Mouse (Mus musculus) right cerebral cortex, adult 18-20 months (tissue): ENCODE results near the gene Nemf.
A peak's percentile ranks its signal among the peaks of the same experiment; 100 is the strongest.
"Not testable (repeated sequence)": the region's sequence is repeated elsewhere in the genome, so short reads cannot be mapped to it uniquely, and the experiment has no call there.

Experiments used
- DNase-seq: peaks from one replicate; pipeline ENCODE4 v3.0.0; 2022; ENCODE audit warnings: mixed read lengths

The Nemf gene

DNA sequence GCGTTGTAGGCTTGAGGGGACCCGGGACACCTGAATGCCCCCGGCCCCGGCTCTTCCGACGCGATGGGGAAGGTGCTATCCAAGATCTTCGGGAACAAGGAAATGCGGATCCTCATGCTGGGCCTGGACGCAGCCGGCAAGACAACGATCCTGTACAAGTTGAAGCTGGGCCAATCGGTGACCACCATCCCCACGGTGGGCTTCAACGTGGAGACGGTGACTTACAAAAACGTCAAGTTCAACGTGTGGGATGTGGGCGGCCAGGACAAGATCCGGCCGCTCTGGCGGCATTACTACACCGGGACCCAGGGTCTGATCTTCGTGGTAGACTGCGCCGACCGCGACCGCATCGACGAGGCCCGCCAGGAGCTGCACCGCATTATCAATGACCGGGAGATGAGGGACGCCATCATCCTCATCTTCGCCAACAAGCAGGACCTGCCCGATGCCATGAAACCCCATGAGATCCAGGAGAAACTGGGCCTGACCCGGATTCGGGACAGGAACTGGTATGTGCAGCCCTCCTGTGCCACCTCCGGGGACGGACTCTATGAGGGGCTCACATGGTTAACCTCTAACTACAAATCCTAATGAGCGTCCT lies 15.9 kb upstream of the Nemf start:
- no peak for DNase-seq

DNA sequence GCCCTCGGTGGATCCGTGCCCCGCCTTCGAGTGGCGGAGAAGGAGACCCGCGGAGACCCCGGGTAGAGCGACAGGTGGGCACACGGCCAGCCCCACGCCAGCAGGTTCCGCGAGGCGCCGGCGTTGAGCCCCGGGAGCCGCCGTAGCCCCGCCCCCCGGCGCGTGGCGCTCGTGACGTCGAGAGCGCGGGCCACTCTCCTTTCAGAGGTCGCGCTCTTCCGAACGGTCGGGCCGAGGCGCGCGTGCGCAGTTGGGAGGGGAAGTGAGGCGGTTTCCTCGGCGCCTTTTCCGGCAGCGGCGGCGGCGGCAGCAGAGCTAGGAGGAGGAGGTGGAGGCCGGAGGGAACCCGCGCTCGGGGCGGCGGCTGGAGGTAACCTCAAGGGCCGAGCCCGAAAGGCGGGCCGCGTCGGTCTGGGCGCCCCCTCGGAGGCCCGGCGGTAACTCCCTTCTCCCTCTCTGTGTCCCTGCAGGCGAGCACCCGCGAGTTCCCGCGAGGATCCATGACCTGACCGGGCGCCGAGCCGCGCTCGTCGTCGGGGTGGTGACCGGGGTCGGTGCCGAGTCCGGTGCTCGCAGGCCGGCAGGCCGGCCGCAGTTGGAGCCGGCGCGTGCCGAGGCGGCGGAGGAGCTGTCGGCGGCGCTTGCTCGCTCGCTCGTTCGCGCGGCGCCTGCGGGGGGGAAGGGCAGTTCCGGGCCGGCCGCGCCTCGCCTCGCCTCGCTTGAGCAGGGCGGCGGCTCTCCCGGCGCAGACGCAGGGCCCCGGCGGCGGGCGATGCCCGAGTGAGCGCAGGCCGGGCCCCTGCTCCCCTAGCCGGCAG lies 15.1 kb upstream of the Nemf start, which contains the start of the genes Arf6 and Gm9887:
TSS of gene Arf6 (plus strand) at position 297 of the 818 bp plus-strand sequence.
TSS of gene Gm9887 (minus strand) at position 605 of the 818 bp plus-strand sequence.
- DNase-seq, result peak; percentile 98

DNA sequence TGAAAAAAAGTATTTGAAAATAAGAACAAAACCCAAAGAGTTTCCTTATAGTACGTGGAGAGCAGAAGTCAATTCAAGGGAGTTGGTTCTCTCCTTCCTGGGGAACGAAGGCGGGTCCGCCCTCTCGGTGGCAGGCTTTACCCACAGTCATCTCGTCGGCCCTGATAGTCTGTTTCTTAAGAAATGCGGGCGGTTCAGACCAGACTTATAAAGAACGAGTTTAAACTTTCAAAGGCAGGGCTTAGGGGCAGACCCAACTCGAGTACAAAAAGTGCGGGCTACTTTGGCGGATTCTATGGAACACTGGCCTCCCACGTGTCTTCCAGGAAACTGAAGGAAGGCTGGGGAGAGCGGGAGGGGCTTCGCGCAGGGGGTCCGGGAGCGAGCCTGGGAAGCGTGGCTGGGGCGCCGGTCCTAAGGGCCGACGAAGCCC lies 14.5 kb upstream of the Nemf start:
- DNase-seq, result no peak

DNA sequence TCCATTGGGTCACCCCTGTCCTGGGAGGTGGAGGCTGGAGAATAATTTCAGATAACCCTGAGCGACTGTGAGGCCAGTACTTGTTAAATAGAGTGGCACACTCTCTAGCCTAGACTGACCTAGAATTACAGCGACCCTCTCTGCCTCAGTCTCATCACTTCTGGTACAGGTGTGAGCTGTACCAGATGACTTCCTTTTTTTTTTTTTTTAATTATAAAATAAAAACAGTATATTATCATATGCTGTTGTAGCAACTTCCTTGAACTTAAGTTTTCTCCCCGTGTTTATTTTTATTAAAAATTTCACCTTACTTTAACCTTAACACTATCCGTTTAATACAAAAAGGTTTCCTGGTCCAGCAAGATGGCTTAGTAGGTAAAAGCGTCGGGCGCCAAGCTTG lies 14.0 kb upstream of the Nemf start:
- no peak for DNase-seq

DNA sequence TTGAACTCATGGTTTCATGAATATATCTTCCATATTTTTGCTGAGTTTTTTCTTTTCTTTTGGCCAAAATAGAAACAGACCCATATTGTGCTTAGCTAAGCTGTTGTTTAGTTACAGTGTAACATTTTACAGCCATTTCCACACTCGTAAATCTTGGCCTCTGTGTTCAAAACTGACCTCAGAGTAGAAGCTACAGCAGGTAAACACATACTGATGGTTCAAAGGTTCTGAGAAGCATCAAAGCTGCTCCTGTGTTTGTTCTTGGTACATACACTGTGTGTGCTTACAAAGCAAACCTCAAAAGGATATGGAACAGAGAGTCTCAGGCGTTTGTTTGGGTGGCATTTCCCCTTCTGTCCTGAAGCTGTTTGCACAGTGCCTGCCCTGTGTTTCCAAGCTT lies 10.6 kb upstream of the Nemf start:
- DNase-seq, result no peak

DNA sequence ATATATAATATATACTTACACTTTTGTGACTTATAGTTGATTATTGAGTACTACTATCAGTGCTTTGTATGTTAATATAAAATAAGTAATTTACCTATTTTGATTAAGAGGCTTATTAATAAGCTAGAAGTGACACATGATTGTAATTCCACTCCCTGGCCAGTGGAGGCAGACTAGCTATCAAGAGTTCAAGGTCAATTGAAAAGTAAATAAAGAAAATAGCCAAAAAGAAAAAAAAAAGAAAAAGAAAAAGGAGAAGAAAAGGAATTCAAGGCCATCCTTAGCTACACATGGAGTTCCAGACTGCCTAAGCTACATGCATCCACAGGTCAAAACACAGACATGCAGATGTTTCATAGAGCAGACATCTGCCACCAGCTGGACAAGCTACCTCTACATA lies 9.5 kb upstream of the Nemf start:
- no peak for DNase-seq

DNA sequence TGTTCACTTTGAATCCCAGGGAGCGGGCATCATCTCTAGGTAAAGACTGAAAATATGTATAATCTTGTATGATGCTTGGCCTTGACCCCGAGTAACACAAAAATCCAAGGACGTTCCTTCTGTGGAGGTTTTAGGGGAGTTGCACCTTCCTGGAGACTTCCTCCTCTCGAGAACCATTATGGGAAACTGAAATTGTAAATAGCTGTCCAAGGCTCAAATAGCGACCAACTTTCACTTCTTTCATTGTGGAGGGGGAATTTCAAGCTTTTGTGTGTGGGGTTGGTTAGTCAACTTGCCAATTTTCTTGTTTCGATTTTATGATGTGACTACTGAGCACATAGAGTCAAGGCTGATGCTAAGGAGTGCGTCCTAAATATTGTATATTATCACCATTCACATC lies 8.8 kb upstream of the Nemf start:
- DNase-seq, result no peak

DNA sequence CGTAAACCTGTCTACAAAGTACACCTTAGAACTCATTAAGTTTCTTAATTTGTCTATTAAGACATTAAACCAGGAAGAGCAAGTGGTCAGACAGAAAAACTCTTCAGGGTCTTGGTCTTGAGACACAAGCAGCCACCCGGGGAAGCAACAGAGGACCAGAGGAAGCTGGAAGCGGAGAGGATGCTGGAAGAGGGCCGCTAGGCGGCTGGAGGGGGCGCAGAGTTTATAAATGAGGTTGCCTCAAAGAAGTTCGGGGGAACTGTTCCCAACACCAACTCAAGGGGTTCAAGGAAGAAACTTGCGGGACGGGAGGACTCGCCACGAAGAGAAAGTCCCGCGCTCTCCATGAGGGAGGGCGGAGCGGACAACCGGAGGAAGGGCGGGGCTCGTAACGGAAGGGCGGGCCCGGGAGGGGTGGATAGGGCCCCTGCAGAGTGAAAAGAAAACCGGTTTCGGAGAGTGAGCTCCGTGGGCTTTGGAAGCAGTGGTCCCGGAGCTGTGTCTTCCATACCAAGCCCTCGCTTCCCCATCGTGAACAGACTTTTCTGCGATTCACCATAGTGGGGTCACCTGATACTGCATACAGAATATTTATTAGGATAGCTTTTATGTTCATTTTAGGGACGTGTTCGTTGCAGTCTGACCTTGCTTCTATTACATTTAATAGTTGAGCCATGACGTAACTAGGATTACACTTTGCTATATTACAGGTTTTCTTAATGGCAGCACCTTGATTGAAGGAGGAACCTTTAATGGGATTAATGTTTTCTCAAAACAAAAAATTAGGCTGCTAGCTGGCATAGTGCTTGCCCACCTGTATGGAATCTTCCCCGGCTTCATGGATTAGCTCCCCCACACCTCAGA lies 7.2 kb upstream of the Nemf start:
- DNase-seq, result peak; percentile 60

DNA sequence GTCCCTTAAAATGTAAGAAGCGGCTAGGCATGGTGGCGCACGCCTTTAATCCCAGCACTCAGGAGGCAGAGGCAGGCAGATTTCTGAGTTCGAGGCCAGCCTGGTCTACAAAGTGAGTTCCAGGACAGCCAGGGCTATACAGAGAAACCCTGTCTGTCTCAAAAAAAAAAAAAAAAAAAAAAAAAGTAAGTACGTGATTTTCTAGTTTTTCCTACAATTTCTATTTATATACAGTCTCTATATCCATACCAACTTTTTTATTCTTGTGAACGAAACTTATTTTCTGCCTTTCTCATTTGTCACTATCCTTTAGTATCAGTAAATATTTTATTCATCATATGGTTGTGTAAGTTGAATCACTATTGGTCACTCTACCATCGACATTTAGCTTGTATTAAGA lies 6.1 kb upstream of the Nemf start:
- not testable (repeated sequence) for DNase-seq

DNA sequence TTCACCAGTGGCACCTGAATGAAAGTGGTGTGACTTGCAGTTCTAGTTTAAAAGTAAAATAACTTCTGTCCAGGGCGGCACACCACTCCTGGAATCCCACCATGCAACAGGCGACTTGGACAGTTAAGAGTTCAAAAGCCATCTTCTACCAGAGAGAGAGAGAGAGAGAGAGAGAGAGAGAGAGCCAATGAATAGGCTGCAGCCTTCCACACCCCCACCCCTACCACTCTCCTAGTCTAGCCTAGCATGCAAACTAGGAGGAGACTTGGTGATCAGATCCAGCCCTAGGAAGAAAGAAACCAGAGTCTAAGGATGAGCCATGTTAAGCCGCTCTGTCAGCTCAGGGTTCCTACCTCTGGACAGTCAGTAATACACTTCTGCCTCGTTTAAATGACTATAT lies 5.4 kb upstream of the Nemf start:
- no peak for DNase-seq

DNA sequence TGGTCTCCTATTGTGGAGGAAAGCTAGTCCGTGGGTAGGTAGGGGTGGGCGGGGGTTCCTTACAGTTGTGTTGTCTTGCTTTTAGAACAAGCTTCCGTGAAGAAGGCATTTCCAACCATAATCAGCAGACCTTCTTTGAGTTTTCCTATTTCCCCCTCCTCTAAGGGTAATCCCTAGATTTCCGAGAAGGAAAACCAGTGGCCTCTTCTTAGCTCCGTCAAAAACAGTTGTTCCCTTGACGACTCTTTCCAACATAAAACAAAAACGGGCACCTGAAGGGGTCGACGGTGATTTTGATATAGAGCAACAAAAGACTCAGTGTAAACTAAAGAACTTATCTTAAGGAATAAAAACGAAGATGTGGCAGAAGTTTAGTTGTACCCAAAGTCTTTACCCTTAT lies 5.0 kb upstream of the Nemf start:
- DNase-seq, result no peak

DNA sequence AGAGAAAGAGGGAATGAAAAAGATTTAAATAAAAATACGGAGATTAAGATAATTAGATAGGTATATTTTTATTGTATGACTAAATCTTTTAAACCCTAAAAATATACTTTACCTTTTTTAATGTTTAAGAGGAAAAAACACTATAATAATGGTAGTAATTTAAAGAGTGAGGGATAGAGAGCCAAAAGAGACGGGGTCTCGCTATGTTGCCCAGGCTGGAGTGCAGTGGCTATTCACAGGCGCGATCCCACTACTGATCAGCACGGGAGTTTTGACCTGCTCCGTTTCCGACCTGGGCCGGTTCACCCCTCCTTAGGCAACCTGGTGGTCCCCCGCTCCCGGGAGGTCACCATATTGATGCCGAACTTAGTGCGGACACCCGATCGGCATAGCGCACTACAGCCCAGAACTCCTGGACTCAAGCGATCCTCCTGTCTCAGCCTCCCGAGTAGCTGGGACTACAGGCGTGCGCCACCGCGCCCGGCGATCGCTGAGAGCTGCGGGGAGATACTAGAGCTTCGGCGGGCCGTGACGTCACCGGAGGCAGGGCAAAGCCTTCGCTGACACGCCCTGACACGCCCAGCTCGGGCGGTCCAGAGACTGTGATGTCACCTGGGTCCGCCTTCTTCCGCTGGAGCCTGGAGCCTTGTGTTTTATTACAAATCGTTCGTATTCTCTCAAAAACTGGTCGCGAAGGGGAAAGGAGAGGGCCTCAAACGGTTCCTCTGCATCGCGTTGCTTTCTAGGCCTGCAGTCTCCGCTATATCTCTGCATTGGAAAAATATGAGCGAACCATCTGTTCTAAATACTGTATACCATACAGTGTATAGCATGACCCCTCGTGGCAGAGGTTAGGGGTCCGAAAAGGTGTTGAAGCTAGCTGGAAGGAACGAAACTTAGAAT lies 4.3 kb upstream of the Nemf start:
- DNase-seq, result peak; percentile 99

DNA sequence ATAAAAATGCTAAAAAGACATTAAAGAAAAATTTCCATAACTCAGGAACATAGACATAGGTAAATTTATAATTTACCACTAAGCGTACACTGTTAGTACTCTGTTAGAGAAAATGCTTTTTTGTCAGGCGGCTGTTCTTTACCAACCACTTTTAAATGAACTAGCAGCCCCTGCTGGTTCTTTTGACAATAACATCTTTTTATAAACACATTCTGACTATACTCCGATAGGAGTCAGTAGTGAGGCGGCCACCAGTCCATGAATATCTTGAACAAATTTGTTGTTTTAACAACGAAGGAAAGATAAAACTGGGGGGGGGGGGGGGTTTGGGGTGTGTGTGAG lies 3.7 kb upstream of the Nemf start:
- DNase-seq, result peak; percentile 54

DNA sequence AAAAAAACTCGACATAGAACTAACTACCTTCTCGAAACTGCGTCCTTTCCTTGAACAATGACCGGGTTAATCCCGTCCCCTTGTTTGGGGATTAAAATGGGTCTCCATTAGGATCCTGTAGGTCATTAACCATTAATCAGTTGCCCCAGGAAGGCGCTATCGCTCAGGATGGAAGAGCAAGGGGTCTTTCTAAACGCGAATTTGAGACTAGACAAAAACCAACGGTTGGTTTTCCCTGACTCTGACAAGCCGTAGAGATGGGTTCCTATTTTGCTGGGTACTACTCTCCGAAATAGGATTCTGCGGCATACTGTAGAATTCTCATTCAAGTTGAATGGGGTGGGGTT lies 308 bp upstream of the Nemf start:
- no peak for DNase-seq

DNA sequence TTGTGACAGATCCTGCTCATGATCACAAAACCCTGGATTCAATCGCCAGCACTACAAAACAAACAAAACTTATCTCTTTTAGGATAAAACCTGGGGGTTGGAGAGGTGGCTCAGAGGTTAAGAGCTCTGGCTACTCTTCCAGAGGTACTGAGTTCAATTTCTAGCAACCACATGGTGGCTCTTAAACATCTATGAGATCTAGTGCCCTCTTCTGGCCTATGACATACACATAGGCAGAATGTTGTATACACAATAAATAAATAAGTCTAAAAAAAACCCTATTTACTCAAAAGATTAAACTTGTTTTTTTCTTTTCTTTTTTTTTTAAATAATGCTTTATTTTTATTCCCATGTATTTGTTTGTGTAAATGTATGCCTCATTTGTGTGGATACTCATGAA lies 5.3 kb downstream of the Nemf start:
- DNase-seq, result no peak

DNA sequence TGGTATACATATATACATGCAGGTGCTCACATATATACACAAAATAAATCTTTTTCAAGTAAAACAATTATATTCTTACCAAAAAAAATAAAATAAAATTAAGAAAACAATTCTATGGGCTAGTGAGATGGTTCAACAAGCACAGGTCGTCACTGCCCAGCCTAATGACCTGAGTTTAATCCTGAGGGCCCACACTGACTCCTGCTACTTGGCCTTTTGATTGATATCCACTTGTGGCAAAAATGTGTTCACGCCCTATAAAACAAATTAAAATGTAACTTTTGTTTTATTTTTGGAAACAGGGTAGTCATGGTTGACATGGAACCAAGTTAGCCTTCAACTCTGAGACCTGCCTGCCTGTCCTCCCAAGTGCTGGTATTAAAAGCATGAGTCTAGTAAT lies 7.0 kb downstream of the Nemf start:
- DNase-seq, result no peak

DNA sequence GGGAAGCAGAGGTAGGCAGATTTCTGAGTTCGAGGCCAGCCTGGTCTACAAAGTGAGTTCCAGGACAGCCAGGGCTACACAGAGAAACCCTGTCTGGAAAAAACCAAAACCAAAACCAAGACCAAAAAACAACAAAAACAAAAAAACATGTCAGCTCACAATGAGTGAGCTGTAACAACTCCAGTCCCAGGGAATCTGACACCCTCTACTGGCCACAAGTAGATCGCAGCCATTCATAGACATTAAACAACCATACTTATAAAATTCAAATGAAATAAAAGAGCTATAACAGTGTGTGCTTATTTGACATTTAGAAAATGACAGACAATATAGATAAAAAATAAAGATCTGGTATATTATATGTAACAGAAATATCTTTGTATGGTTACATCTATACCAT lies 23.4 kb downstream of the Nemf start:
- no peak for DNase-seq

DNA sequence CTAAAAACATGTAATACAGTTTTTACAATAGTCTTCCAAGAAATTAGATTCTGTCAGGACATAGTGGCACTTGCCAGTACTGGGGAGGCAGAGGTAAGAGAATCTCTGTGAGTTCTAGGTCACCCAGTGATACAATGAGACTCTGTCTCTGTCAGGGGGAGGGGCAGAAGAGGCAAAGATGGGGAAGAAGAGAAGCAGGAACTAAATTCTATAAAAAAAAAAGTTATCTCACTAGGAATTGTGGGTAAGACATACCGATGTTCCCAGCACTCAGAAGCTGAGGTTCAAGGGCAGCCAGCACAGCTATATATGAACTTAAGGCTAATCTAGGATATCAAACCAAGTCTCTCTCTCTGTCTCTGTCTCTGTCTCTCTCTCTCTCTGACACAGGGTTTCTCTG lies 24.8 kb downstream of the Nemf start:
- DNase-seq, result no peak

DNA sequence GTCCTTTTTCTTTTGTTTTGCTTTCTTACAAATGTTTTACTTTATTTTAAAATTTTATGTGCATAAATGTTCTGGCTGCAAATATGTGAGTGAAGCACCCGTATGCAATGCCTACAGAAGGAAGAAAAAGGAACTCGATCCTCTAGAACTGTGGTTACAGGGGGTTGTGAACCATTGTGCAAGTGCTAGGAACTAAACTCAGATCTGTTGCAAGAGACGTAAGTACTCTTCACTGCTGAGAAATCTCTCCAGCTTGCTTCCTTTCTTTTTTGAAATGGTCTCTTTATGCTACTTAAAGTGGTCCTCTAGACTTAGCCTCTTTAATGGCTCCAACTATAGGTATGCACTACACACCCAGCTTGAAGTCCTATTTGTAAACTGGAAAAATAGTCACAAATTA lies 25.8 kb downstream of the Nemf start:
- DNase-seq, result no peak

DNA sequence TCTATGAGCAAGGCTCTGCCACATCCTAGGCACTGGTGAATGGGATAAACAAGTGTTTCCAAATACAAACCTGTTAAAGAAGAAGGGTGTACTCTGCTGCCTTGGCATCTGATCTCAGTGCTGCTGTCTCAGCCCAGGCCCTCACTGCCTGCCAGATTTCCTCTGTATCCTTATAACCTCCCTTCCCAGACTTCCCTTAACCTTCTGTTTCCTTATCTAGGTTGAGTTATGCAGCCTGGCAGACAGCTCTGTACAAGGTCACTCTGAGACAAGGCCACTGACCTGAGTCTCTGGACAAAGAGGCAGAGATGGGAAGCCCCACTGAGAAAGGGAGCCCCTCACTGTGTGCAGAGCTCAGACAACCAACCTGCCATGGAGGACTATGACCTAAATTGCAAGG lies 38.5 kb downstream of the Nemf start:
- DNase-seq, result no peak

DNA sequence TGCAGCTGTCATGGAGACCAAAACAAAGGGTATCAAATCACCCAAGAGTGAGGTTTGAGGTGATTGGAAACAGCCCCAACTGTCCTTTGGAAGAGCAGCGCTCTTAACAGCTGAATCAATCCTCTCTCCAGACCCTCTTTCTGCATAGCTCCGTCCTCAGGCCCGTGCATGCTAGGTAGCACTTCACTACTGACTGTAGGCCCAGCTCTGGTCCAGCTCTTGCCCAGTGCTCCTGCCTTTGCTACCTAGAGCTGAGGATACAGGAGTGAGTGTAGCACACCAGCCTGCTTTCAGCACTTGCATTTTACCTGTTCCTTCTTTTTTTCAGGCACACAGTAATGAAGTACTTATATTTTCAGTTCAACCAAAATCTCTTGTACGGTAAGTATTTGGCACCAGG lies 47.3 kb downstream of the Nemf start:
- DNase-seq, result no peak

DNA sequence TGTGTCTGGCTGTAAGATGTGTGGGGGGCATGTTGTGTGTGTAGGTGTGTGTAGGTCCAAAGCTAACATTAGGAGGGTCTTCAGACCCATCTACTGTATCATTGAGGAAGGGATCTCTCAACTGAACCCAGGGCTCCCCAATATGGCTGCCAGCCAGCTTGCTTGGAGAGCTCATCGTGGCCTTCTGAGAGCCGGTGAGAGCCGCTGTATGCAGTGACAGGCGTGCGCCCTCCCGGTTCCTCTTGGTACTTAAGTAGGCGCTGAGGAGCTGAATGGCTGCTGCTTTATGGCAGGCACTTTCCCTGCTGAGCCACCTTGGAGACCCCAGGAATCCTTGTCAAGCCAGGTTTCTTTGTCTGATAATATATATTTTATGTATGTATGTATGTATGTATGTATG lies 50.6 kb downstream of the Nemf start:
- no peak for DNase-seq

DNA sequence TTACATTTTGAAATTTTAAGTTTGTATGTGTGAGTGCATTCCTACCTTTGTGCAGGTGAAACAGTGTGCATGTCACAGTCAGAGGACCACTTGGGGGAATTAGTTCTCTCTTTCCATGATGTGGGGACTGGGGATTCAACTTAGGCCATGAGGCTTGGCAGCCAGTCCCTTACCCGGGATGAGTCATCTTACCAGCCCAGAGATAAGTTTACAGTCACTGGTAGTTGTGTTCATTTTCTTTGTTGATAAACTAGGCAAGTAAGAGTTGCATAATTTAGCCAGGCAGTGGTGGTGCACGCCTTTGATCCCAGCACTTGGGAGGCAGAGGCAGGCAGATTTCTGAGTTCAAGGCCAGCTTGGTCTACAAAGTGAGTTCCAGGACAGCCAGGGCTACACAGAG lies 52.9 kb downstream of the Nemf start:
- no peak for DNase-seq
